Mouse (Mus musculus): ENCODE measurements around the gene Ddx23.

DNA sequence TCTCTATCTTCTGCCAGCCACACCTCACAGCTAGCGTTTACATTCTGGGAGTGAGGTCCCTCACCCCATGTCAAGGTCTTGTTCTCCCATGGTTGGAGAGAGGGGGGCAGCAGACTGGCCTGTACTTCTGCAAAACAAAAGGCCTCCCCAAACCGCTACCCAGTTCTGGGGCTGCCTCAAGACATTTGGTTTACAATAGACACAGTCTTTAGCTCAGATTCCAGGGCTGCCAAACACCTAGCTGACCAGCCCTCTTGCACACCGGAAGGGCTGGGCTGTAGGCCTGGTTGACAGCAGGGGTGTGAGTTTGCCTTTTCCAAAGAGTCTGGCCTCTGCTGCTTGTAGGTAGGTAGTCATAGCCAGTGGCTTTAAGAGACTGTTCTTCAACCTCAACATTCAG is 25.5 kb downstream of the Ddx23 start:
- TF ChIP-seq CTCF (IDR thresholded peaks at IDR 0.05; ENCODE audit: low read depth), result no peak
- TF ChIP-seq EP300 (optimal IDR thresholded peaks at IDR 0.05), result no peak
